Mouse (Mus musculus): ENCODE results near the gene Pik3r1.

Gene Pik3r1

GRCm38 (mm10) chr13:101767013-101767808, 806 bp downstream of the Pik3r1 start:
- DNase-seq (ENCODE audit: low read depth, low spot score), result peak; percentile 73

GRCm38 (mm10) chr13:101766605-101767012, 1.4 kb downstream of the Pik3r1 start:
- no peak for DNase-seq (ENCODE audit: low read depth, low spot score)

- DNase-seq (ENCODE audit: low read depth, low spot score), result no peak
Observed at GRCm38 (mm10) chr13:101765976-101766375, 2.0 kb downstream of the Pik3r1 start.

GRCm38 (mm10) chr13:101764111-101764510, 3.9 kb downstream of the Pik3r1 start:
- DNase-seq (ENCODE audit: low read depth, low spot score), result no peak

- no peak for DNase-seq (ENCODE audit: low read depth, low spot score)
Observed at GRCm38 (mm10) chr13:101763676-101764075, 4.3 kb downstream of the Pik3r1 start.

GRCm38 (mm10) chr13:101763149-101763548, 4.9 kb downstream of the Pik3r1 start:
- peak; percentile 17 for DNase-seq (ENCODE audit: low read depth, low spot score)

GRCm38 (mm10) chr13:101761617-101762016, 6.4 kb downstream of the Pik3r1 start:
- no peak for DNase-seq (ENCODE audit: low read depth, low spot score)

GRCm38 (mm10) chr13:101760953-101761352, 7.1 kb downstream of the Pik3r1 start:
- DNase-seq (ENCODE audit: low read depth, low spot score), result peak; percentile 19

- peak; percentile 90 for DNase-seq (ENCODE audit: low read depth, low spot score)
Observed at GRCm38 (mm10) chr13:101760001-101760687, 7.9 kb downstream of the Pik3r1 start.

- peak; percentile 38 for DNase-seq (ENCODE audit: low read depth, low spot score)
Observed at GRCm38 (mm10) chr13:101759281-101759871, 8.6 kb downstream of the Pik3r1 start.

GRCm38 (mm10) chr13:101757801-101758422, 10.1 kb downstream of the Pik3r1 start:
- DNase-seq (ENCODE audit: low read depth, low spot score), result no peak

- no peak for DNase-seq (ENCODE audit: low read depth, low spot score)
Observed at GRCm38 (mm10) chr13:101755228-101755627, 12.8 kb downstream of the Pik3r1 start.

- DNase-seq (ENCODE audit: low read depth, low spot score), result peak; percentile 58
Observed at GRCm38 (mm10) chr13:101753639-101754038, 14.4 kb downstream of the Pik3r1 start.

- peak; percentile 70 for DNase-seq (ENCODE audit: low read depth, low spot score)
Observed at GRCm38 (mm10) chr13:101751816-101752215, 16.2 kb downstream of the Pik3r1 start.

- DNase-seq (ENCODE audit: low read depth, low spot score), result no peak
Observed at GRCm38 (mm10) chr13:101746012-101746595, 21.9 kb downstream of the Pik3r1 start.

GRCm38 (mm10) chr13:101744943-101745342, 23.1 kb downstream of the Pik3r1 start:
- DNase-seq (ENCODE audit: low read depth, low spot score), result no peak

- no peak for DNase-seq (ENCODE audit: low read depth, low spot score)
Observed at GRCm38 (mm10) chr13:101744053-101744452, 24.0 kb downstream of the Pik3r1 start.

- DNase-seq (ENCODE audit: low read depth, low spot score), result no peak
Observed at GRCm38 (mm10) chr13:101743247-101743646, 24.8 kb downstream of the Pik3r1 start.

GRCm38 (mm10) chr13:101742596-101742995, 25.4 kb downstream of the Pik3r1 start:
- no peak for DNase-seq (ENCODE audit: low read depth, low spot score)

- no peak for DNase-seq (ENCODE audit: low read depth, low spot score)
Observed at GRCm38 (mm10) chr13:101741530-101742309, 26.3 kb downstream of the Pik3r1 start.
